Mouse (Mus musculus): Measurements from ENCODE around the gene Mfn1.

- TF ChIP-seq CTCF (IDR thresholded peaks at IDR 0.05; ENCODE audit: low read depth, low read length) (no peak), POLR2AphosphoS5 (IDR thresholded peaks at IDR 0.05; ENCODE audit: insufficient replicate concordance, low read depth, low read length) (no peak), GATA1 (IDR thresholded peaks at IDR 0.05; ENCODE audit: borderline replicate concordance, low read length) (no peak), GATA2 (IDR thresholded peaks at IDR 0.05; ENCODE audit: borderline replicate concordance, low read depth, low read length) (no peak), TAL1 (conservative IDR thresholded peaks at IDR 0.05; ENCODE audit: low read depth, low read length) (no peak)
Measured at GRCm38 (mm10) chr3:32573086-32573485, 43.8 kb downstream of the Mfn1 start.
